Mouse (Mus musculus) neural tube, embryonic 10.5 days (tissue): ENCODE measurements around the gene 2310009B15Rik.

Source experiments
- DNase-seq: peaks from one replicate; pipeline ENCODE4 v3.0.0-alpha.2; 2017; ENCODE audit warnings: low spot score; ENCODE audit errors: extremely low spot score

2310009B15Rik gene

DNA sequence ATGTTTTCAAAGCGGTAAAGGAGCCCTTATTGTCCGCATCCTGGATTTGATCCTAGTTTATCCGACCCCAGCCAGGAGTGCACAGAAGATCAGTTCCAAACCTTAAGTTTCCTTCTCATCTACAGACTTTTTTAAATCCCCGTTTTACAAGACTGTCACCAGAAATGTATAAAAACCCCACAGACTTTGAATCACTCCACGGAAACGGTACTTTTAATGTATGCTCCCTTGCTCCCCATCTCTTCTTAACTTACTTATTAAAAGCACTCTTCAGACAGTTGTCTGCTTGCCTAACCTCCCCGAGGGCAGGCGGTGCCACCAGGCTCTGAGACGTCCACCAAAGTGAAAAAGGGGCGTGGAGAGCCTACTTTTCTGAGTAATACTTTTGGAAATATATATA is 13.9 kb downstream of the 2310009B15Rik start:
- DNase-seq, result peak; percentile 32

DNA sequence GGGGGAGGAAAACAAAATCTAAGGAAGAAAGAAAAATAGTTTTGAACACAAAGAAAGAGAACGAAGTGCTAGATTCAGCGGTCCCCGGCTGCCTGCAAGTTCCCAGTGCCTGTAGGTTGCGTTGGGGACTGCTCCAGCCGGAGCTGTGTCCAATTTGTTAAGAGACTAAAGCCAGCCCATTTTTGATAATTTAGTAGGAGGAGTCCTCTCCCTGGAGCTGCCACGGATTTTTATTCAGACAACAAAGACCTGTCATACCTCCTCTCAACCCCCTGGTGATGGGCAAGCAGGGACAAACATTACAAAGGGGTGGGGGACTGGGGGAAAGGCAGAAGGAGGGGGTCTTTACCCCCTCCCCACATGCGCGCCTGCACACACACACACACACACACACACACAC is 14.3 kb downstream of the 2310009B15Rik start:
- DNase-seq, result peak; percentile 68

DNA sequence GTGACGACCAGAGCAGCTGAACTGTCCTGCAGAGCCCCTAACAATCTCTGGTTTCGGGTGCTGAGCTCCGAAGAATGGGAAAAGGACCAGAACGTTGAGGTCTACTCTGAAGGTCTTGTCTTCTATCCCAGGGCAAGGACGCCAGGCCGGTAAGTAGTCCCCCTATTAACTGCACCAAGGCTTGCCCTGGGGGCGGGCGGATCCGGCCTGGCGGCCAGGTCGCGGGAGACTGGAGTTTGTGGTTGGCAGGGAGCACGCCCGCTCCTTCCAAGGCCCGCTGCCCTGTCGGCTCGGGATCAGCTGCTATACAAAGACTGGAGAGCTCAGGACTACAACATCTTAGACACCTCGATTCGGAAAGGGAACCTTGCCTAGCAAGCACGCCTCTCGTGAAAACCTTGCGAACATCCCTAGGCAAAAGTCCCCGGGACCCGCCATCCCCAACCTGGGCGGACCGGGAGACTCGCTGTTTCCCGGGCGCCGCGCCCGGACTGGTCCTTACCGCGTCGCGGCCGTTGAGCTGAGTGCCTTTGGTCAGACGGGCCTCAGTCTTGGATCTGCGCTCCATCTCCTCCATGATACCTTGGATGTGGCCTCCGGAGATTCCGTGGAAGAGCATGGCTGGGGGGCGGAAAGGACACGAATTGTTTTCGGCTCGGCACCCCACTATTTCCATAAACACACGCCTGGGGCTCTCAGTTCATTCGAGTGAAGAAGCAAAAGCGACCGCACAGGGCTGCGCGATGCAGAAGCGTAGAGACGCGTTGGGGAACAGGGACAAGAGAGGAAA is 15.2 kb downstream of the 2310009B15Rik start:
- peak; percentile 88 for DNase-seq

DNA sequence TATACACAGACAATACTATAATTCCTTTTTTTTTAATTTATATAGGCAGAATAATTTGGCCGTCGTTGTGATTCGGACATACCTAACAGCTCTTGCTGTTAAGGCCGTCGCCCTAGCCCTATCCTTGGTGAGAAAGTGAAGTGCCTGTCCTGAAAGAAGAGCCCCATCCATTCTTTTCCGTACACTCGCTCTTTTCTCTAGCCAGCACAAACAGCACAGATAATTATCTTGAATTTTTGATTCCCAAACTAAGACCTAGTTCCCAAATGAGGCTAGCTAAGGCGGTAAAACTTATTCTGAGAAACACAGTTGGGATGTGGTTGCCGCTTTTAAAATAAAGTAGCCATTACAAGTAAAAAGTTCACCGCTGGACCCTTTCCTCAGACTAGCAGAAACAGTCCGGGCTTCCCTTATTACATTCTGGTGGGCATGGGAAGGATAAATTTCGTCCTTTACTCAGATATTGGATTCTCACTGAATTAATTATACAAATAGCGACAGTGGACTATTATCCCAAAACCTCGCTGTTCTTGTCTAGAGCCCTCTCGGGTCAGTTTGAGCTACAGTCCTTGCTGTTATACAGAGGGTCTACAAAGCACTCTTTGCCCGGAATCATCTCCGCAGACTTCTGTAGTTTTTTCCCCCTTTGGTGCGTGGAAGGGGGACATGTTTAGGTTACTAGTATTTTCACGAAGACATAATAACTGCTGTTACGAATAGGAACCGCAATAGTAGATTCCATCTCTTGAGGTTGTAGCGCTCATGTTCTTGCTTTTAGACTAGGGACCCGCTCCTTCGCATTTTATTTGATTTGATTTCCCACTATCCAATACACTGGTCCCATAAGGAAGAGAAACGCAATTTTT is 16.0 kb downstream of the 2310009B15Rik start:
- peak; percentile 60 for DNase-seq

DNA sequence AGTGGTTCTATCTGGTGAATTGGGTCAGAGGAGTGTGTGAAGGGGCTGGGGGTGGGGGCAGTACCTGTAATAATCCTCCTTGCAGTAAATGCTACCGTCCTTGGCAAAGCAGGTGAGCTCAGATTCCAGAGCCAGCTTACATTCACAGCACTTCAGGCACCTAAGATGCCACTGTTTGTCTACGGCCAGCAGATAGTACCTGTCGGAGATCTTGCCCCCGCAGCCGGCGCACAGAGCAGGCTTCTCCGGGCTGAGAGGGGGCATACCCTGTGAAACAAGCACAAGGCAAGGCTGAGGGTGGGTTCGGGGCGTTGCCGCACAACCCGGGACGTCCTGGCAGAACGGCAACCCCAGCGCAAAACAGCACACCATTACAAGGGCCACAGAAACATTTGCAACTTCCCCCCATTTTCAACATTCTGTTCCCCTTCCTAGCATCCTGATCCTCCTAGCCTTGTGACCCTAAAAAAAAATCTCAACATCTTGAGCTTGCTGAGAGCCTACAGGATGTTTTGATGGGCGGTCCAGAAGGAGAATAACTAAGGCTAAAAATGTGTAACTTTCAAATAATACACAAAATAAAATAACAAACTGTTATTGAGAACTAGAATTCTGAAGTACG is 16.7 kb downstream of the 2310009B15Rik start:
- peak; percentile 65 for DNase-seq

DNA sequence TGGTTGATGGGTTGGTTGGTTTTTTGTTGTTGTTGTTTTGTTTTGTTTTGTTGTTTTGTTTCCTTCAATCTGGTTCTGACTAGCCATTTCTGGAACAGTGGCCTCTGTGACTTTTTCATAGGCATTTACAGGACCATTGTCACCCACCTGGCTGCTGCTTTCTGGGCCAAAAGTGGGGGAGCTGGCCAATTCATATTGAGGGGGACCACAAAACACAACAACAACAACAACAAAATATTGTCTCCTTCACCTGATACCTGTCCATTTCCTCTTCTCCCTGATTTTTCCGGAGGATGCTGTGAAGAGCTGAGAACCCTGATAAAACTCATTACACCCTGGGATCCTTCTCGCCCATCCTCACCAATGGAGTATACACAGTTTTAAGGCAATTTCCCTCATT is 17.4 kb downstream of the 2310009B15Rik start:
- DNase-seq, result no peak

DNA sequence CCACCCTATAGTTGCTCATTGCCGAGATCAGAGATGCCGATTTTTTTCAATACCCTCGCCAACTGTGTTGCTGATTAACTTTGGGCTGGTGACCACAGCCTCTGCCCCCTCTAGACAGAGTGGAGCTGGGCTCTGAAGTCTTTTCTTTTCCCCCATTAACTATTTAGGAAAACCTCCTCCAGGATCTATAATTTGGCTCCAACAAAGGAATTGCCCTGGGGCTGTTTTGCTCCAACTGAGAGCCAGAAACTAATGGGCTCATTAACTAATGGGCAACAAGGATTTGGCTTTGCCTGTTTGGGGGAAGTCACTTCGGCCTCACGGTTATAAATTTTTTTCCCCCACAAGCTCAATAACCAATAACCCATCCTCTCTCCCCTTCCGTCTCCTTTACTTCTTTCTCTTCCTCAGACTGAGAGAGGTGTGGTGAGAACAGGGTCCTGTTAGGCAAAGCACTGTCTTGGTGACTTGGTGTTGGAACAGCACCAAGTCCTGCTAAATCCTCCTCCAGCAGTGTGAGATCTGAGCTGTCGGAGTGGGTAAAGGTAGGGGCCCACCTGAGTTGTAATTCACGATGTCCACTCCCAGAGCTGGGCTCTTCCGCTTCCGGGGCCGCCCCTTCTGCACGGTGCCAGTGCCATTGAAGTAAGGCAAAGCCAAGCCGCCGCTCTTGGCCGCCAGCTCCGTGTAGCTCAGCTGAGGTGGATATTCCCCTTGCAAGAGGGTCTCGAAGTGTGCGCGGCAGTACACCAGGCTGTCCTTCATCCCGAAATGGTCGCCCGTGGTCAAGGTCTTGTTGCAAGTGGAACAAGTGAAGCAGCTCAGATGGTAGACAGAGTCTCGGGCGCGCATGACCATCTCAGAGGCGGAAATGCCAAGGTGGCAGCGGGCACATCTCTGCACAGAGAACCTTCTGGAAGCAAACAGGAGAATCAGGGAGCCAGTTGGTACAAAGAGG is 18.6 kb downstream of the 2310009B15Rik start:
- peak; percentile 53 for DNase-seq

DNA sequence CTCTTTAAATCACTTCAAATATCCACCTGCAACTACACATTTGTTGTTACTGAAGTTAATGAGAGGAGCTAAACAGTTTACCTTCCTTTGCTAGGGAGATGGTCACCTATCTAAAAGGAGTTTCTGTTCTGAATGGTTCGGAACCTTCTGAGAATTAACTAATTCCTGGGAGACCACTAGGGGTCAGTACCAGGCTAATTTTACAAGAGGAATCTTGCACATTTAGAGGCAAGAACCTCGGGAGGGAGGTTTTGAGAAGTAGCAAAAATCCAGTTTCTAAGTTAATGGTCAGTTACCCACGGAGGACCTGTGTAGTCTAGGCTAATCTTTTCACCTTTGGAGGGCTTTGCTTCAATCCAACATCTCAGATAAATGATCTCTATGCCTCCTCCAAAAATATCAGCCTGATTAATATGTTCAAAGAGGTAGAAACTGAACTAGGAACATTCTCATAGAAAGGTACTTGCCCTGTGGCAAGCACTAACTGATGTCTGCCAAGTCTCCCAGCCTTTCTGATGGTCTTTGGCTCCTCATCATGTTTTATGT is 21.2 kb downstream of the 2310009B15Rik start:
- no peak for DNase-seq

DNA sequence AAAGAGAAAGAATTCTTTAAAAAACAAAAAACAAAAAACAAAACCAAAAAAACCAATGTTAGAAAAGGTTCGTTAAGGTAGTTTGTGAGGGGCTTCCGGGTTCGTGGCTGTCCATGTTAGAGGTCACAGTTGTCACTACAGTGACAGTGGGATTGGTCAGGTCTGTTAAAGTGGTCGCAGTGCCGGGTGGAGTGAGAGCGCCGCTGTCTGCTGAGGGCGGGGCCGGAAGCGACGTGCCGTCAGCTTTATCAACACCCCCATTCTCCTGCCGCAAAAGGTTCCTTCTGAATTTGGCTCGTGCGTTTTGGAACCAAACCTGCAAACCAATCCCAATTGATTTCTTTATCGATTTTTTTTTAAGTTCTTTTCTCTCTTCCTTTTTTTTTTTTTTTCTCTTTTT is 25.3 kb downstream of the 2310009B15Rik start:
- peak; percentile 57 for DNase-seq

DNA sequence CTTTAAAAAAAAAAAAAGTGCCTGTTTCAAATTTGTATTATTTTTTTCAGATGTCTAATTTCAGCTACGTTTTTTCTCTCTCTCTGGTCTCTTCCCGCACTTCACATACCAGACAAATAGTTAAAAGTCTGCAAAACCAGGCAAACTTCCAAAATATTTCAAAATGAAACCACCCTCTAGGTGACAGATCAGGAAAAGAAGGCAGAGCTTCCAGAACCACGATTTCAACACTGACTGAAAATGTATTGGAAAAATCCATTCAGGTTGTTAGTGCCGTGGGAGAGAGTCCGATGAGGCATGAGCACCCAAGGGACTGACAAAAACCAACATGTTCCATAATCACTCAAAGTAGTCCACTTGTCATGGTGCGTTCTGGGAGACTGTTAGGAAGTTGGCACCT is 29.8 kb downstream of the 2310009B15Rik start:
- no peak for DNase-seq

DNA sequence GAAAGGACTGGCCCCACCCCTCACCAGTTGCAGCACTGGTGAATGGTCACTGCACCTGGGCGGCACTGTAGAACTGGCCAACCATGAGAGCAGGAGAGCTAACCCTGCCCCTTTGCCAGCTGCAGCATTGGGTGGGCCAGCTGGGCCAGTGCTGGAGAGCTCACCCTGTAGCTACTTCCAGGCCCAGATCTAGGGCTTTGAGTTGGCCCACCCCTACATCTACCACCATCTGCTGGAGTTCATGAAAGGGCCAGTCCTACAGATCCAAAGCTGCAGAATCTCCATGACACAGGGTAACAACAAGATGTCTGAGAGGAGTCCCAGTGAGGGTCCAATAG is 33.7 kb downstream of the 2310009B15Rik start:
- DNase-seq, result no peak

DNA sequence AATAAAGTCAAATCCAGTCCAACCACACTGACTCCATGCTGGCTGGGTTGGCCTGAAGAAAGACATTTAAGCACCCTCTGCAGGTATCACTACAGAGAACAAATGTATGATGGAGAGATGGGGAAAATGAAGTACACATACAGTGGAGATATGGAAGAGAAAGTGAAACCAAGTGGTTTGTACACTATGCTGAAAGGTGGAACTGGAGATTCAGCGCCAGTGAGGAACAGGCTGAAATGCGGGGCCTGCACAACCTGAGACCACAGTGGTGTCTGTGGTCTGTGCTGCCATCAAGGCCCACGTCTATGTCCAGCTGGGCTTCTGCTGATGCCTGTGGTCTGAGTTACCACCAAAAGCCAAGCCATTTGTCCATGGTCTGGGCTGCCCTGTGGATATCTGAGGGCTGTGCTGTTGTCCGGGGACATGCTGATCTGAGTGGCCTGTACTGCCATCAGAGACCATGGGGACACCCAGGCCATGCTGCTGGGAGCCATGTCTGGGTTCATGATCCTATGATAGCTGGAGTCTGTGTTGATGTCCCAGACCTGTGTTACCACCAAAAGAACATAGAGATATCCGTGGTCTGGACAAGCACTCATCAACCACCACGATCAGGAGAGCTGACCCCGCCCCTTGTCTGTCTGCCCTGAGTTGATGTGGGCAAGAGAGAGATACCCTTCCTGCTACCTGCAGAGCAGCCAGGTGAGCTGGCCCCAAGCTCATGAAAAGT is 34.2 kb downstream of the 2310009B15Rik start:
- no peak for DNase-seq
